Mouse (Mus musculus) hindbrain, postnatal 0 days (tissue): ENCODE results near the gene Gcnt1. TPM values are rescaled to one million over a fixed set of nuclear protein-coding genes. Genes with fewer than 3 reads are reported as not detected.
A peak's percentile ranks its signal among the peaks of the same experiment; 100 is the strongest.

ENCODE experiments used
- ATAC-seq: fragments of 200-750 bp; cut with Nextera tagmentation; 2 replicates; pipeline ENCODE4 v1.8.0; 2017; ENCODE audit warnings: mild to moderate bottlenecking, moderate TSS enrichment, moderate library complexity
- DNase-seq: peaks from one replicate; pipeline ENCODE4 v3.0.0-alpha.2; 2015; ENCODE audit warnings: low spot score
- H3K27ac ChIP-seq: fragments of 300-500 bp; sonication (generic); 2 replicates; pipeline ENCODE4 v1.5.1; 2014; ENCODE audit warnings: mild to moderate bottlenecking
- H3K27me3 ChIP-seq: fragments of 300-500 bp; sonication (generic); 2 replicates; pipeline ENCODE4 v1.6.1; 2014; ENCODE audit warnings: low read length, mixed read lengths; ENCODE audit not compliant: insufficient read depth
- H3K36me3 ChIP-seq: fragments of 300-500 bp; sonication (generic); 2 replicates; pipeline ENCODE4 v1.6.1; 2014; ENCODE audit warnings: low read length, mixed read lengths; ENCODE audit not compliant: insufficient read depth
- H3K4me1 ChIP-seq: fragments of 300-500 bp; sonication (generic); 2 replicates; pipeline ENCODE4 v1.6.1; 2014; ENCODE audit warnings: antibody characterized with exemption, low read length, mixed read lengths; ENCODE audit not compliant: insufficient read depth
- H3K4me2 ChIP-seq: fragments of 300-500 bp; sonication (generic); 2 replicates; pipeline ENCODE4 v1.6.1; 2014; ENCODE audit warnings: low read depth, mild to moderate bottlenecking, low read length, moderate library complexity, mixed read lengths
- H3K4me3 ChIP-seq: fragments of 300-500 bp; sonication (generic); 2 replicates; pipeline ENCODE4 v1.5.1; 2014; ENCODE audit warnings: low read length
- H3K9ac ChIP-seq: fragments of 300-500 bp; sonication (generic); replicated peaks from 2 replicates; pipeline ENCODE4 v1.6.1; 2014; ENCODE audit warnings: mild to moderate bottlenecking, low read length, moderate library complexity, mixed read lengths
- H3K9me3 ChIP-seq: fragments of 300-500 bp; sonication (generic); 2 replicates; pipeline ENCODE4 v1.6.1; 2016; ENCODE audit warnings: low read length, mixed read lengths
- CTCF ChIP-seq: IDR thresholded peaks from 2 replicates; pipeline ENCODE4 v1.5.1; 2016; ENCODE audit warnings: antibody characterized with exemption, control low read depth, low read depth
- WGBS: fragments of 180-500 bp; shearing (Covaris S2); extraction: QIAGEN DNeasy Blood & Tissue Kit; methylation state at CpG from one replicate; pipeline ENCODE4 v1.1.7; 2014; 5-methylcytosine and 5-hydroxymethylcytosine counted together
- polyA plus RNA-seq: library from polyadenylated mRNA; unstranded; fragments of >200 nt; fragmentation: Nextera tagmentation; extraction: Ambion mirVana; gene quantifications from 2 replicates; pipeline ENCODE4 v1.2.1, GENCODE M21; 2015
- total RNA-seq: library from RNA; depleted of rRNA; stranded (reverse); fragments of >200 nt; gene quantifications from 2 replicates; pipeline ENCODE4 v1.2.3, GENCODE M21; 2014

Gcnt1 gene
- total and polyA plus RNA-seq, 2 experiments from 2014 or later: 0.34 to 1.9 TPM

GRCm38 (mm10) chr19:17328916-17329315 lies 43.7 kb downstream of the Gcnt1 start:
- H3K9ac ChIP-seq: no peak overlapping the region
- H3K4me3 ChIP-seq: no peak overlapping the region
- no peaks in the 10 kb centered on the region for H3K27me3 ChIP-seq
- TF ChIP-seq CTCF: no peak
- no peak overlapping the region for H3K27ac ChIP-seq
- H3K36me3 ChIP-seq: no peaks in the 10 kb centered on the region
- no peak for ATAC-seq
- H3K4me1 ChIP-seq: no peaks in the 10 kb centered on the region
- no peaks in the 10 kb centered on the region for H3K9me3 ChIP-seq
- no peak overlapping the region for H3K4me2 ChIP-seq
- 92% methylated on average over 10 of the region's 10 CpGs for WGBS
- no peak for DNase-seq

DNA sequence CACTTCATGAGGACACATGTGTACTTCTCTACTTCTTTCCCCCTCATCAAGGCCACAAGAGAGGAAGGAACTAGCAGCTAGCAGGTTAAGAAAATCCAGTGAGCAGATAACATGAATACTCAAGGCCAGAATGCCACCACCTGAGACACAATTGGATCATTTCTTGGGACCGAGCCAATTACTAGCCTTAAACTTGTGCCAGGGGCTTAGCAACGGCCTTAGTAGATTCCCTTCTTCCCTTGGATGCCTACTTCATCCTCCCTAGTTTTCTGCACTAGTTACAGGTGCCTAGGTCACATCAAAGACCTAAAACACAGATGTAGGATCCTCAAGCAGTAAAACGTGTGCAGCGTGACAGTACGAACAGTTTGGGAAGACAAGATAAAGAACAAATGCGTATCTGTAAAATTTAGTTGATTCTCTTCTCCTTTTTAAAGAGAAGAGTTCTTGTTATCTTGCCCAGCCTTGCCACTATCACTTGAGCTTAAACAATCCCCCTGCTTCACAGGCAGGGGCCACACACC lies 44.7 kb downstream of the Gcnt1 start:
- no peaks in the 10 kb centered on the region for H3K27me3 ChIP-seq
- no peak overlapping the region for H3K9ac ChIP-seq
- no peak overlapping the region for H3K4me3 ChIP-seq
- H3K36me3 ChIP-seq: no peaks in the 10 kb centered on the region
- H3K4me2 ChIP-seq: no peak overlapping the region
- DNase-seq (peak; percentile 23), ATAC-seq (no peak)
- no peaks in the 10 kb centered on the region for H3K4me1 ChIP-seq
- WGBS: 84% methylated on average over 6 of the region's 6 CpGs
- no peak overlapping the region for H3K27ac ChIP-seq
- no peak for TF ChIP-seq CTCF
- H3K9me3 ChIP-seq: no peaks in the 10 kb centered on the region

- WGBS: 86% methylated on average over 5 of the region's 5 CpGs
- TF ChIP-seq CTCF: no peak
- no peaks in the 10 kb centered on the region for H3K36me3 ChIP-seq
- no peak for DNase-seq
- no peak overlapping the region for H3K27ac ChIP-seq
- H3K9ac ChIP-seq: no peak overlapping the region
- no peaks in the 10 kb centered on the region for H3K4me1 ChIP-seq
- no peak overlapping the region for H3K4me2 ChIP-seq
- H3K9me3 ChIP-seq: no peaks in the 10 kb centered on the region
- no peak overlapping the region for H3K4me3 ChIP-seq
- no peaks in the 10 kb centered on the region for H3K27me3 ChIP-seq
- no peak for ATAC-seq
Measured at GRCm38 (mm10) chr19:17323689-17324241, 48.9 kb downstream of the Gcnt1 start.

GRCm38 (mm10) chr19:17323006-17323688 lies 49.5 kb downstream of the Gcnt1 start:
- H3K4me3 ChIP-seq: no peak overlapping the region
- no peaks in the 10 kb centered on the region for H3K9me3 ChIP-seq
- H3K4me2 ChIP-seq: no peak overlapping the region
- H3K4me1 ChIP-seq: no peaks in the 10 kb centered on the region
- ATAC-seq (no peak), DNase-seq (no peak)
- H3K27ac ChIP-seq: no peak overlapping the region
- H3K36me3 ChIP-seq: no peaks in the 10 kb centered on the region
- no peak overlapping the region for H3K9ac ChIP-seq
- TF ChIP-seq CTCF: no peak
- H3K27me3 ChIP-seq: no peaks in the 10 kb centered on the region
- 93% methylated on average over 11 of the region's 11 CpGs for WGBS

- 92% methylated on average over 4 of the region's 4 CpGs for WGBS
- Histone ChIP-seq H3K4me3 (no peak overlapping the region), H3K36me3 (no peaks in the 10 kb centered on the region), H3K27me3 (no peaks in the 10 kb centered on the region), H3K27ac (no peak overlapping the region), H3K9me3 (no peaks in the 10 kb centered on the region), H3K4me1 (no peaks in the 10 kb centered on the region), H3K9ac (no peak overlapping the region), H3K4me2 (no peak overlapping the region)
- TF ChIP-seq CTCF: no peak
- ATAC-seq (no peak), DNase-seq (no peak)
Measured at GRCm38 (mm10) chr19:17319770-17320169, 52.9 kb downstream of the Gcnt1 start.

DNA sequence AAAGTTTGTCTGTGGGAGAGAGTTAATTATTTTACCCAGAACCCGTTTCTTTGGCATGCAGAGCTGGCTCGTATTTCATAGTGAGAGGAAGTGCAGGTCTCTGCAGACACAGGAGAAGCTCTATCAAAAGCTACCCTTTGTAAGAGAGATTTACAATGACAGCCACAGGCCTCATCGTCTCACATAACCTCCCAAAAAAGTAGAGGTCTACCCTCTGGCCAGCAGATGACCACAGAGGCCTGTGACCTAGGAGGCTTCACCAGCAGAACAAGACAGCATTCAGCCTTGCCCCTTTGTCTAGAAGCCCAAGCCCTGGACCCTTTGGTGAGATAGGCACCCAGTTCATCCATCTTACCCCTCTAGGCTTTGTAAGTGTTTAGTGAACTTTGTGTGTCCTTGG lies 53.9 kb downstream of the Gcnt1 start:
- no peaks in the 10 kb centered on the region for H3K4me1 ChIP-seq
- H3K9me3 ChIP-seq: no peaks in the 10 kb centered on the region
- no peaks in the 10 kb centered on the region for H3K36me3 ChIP-seq
- DNase-seq (no peak), ATAC-seq (no peak)
- H3K27ac ChIP-seq: no peak overlapping the region
- H3K9ac ChIP-seq: no peak overlapping the region
- H3K27me3 ChIP-seq: no peaks in the 10 kb centered on the region
- 48% methylated on average over 3 of the region's 3 CpGs for WGBS
- no peak overlapping the region for H3K4me2 ChIP-seq
- no peak for TF ChIP-seq CTCF
- no peak overlapping the region for H3K4me3 ChIP-seq

DNA sequence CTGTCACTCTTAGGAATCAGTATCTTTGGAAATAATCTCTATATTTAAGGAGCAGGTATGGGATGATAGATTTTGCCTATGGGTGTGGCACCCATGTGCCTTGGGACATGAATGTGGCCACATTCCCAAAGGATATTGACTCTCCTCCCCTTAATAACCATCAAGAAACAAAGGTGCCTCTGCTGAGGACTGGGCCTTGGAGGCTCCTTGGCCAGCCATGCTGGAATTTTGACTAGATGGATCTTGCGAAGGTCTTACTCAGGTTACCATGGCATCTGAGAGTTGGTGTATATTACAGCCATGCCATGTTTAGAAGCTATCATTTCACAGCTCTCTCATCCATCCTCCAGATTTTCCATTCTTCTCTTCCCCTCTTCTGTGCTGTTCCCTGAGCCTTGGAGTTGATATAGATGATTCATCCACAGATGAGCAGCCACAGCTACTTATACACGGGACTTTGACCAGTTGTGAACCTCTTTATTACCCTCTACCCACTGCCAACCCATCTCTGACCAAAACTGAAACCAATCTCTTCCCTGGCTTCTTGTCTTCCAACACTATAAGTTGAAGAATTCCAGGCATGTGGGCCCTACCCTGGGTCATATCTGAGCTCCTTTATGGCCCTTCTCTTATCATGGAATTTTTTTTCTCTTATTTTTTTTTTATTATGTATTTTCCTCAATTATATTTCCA lies 56.2 kb downstream of the Gcnt1 start:
- no peak overlapping the region for H3K27ac ChIP-seq
- no peaks in the 10 kb centered on the region for H3K4me1 ChIP-seq
- no peak for TF ChIP-seq CTCF
- H3K9ac ChIP-seq: no peak overlapping the region
- no peak overlapping the region for H3K4me3 ChIP-seq
- DNase-seq: no peak
- H3K4me2 ChIP-seq: no peak overlapping the region
- WGBS: 98% methylated on average over 2 of the region's 2 CpGs
- no peaks in the 10 kb centered on the region for H3K36me3 ChIP-seq
- H3K27me3 ChIP-seq: no peaks in the 10 kb centered on the region
- H3K9me3 ChIP-seq: no peaks in the 10 kb centered on the region
- ATAC-seq: no peak
